Mouse (Mus musculus) heart, embryonic 15.5 days (tissue): Measurements from ENCODE around the gene Ppp1r26. TPM values are rescaled to one million over a fixed set of nuclear protein-coding genes. Genes with fewer than 3 reads are reported as not detected.
A peak's percentile ranks its signal among the peaks of the same experiment; 100 is the strongest.

Experiments used
- ATAC-seq: fragments of 200-750 bp; cut with Nextera tagmentation; replicated peaks from 2 replicates; pipeline ENCODE4 v1.8.0; 2017; ENCODE audit warnings: low read depth, moderate TSS enrichment; ENCODE audit not compliant: insufficient number of reproducible peaks, insufficient read depth, low FRiP score
- H3K27ac ChIP-seq: fragments of 300-500 bp; sonication (generic); 2 replicates; pipeline ENCODE4 v1.5.1; 2015; ENCODE audit warnings: mild to moderate bottlenecking, inconsistent platforms
- H3K27me3 ChIP-seq: fragments of 300-500 bp; sonication (generic); 2 replicates; pipeline ENCODE4 v1.6.1; 2015; ENCODE audit warnings: inconsistent platforms
- H3K36me3 ChIP-seq: fragments of 300-500 bp; sonication (generic); 2 replicates; pipeline ENCODE4 v1.6.1; 2015; ENCODE audit warnings: mild to moderate bottlenecking, inconsistent platforms
- H3K4me1 ChIP-seq: fragments of 300-500 bp; sonication (generic); replicated peaks from 2 replicates; pipeline ENCODE4 v1.6.1; 2015; ENCODE audit warnings: inconsistent platforms
- H3K4me2 ChIP-seq: fragments of 300-500 bp; sonication (generic); 2 replicates; pipeline ENCODE4 v1.6.1; 2015; ENCODE audit warnings: inconsistent platforms, mild to moderate bottlenecking, moderate library complexity
- H3K4me3 ChIP-seq: fragments of 300-500 bp; sonication (generic); 2 replicates; pipeline ENCODE4 v1.5.1; 2015; ENCODE audit warnings: mild to moderate bottlenecking, inconsistent platforms
- H3K9ac ChIP-seq: fragments of 300-500 bp; sonication (generic); 2 replicates; pipeline ENCODE4 v1.6.1; 2015; ENCODE audit warnings: mild to moderate bottlenecking, inconsistent platforms
- H3K9me3 ChIP-seq: fragments of 300-500 bp; sonication (generic); replicated peaks from 2 replicates; pipeline ENCODE4 v1.6.1; 2016; ENCODE audit warnings: inconsistent platforms
- WGBS: fragments of 180-500 bp; shearing (Covaris S2); methylation state at CpG from one replicate; pipeline ENCODE4 v1.1.7; 2015; ENCODE audit warnings: mixed read lengths; 5-methylcytosine and 5-hydroxymethylcytosine counted together
- polyA plus RNA-seq: library from polyadenylated mRNA; unstranded; fragments of >200 nt; fragmentation: Nextera tagmentation; extraction: Ambion mirVana; gene quantifications from 2 replicates; pipeline ENCODE4 v1.2.1, GENCODE M21; 2015

Gene Ppp1r26
- 3.1 TPM in 2 replicates for polyA plus RNA-seq

- peak within 1 kb of the TSS; percentile 68 for H3K27ac ChIP-seq
- under 1% methylated on average over 90 of the region's 118 CpGs for WGBS
Observed at GRCm38 (mm10) chr2:28446515-28447314, at the start of gene Ppp1r26. Gene Ppp1r26 (plus strand): TSS chr2:28446800.

GRCm38 (mm10) chr2:28396928-28397327, 49.7 kb upstream of the Ppp1r26 start:
- 53% methylated on average over 2 of the region's 2 CpGs for WGBS
- no peak overlapping the region for H3K27ac ChIP-seq
- no peak for ATAC-seq
- H3K36me3 ChIP-seq, result no peaks in the 10 kb centered on the region
- no peak overlapping the region for H3K4me3 ChIP-seq
- no peak overlapping the region for H3K9ac ChIP-seq
- no peak overlapping the region for H3K4me2 ChIP-seq
- H3K9me3 ChIP-seq, result no peaks in the 10 kb centered on the region
- peaks cover 2% of the 10 kb centered on the region; the same call in 1 of the 2 replicates for H3K27me3 ChIP-seq
- H3K4me1 ChIP-seq, result no peaks in the 10 kb centered on the region

More at GRCm38 (mm10) chr2:28446515-28447314, at the start of gene Ppp1r26:
- peak; percentile 56 for ATAC-seq
- peak within 1 kb of the TSS; percentile 80 for H3K9ac ChIP-seq
- H3K4me2 ChIP-seq, result peak within 1 kb of the TSS; percentile 98
- H3K4me1 ChIP-seq, result peaks cover 13% of the 10 kb centered on the region
- peaks cover 12% of the 10 kb centered on the region for H3K27me3 ChIP-seq
- peak within 1 kb of the TSS; percentile 80 for H3K4me3 ChIP-seq
- peaks cover 1% of the 10 kb centered on the region; the same call in 1 of the 2 replicates for H3K36me3 ChIP-seq
- H3K9me3 ChIP-seq, result no peaks in the 10 kb centered on the region

DNA sequence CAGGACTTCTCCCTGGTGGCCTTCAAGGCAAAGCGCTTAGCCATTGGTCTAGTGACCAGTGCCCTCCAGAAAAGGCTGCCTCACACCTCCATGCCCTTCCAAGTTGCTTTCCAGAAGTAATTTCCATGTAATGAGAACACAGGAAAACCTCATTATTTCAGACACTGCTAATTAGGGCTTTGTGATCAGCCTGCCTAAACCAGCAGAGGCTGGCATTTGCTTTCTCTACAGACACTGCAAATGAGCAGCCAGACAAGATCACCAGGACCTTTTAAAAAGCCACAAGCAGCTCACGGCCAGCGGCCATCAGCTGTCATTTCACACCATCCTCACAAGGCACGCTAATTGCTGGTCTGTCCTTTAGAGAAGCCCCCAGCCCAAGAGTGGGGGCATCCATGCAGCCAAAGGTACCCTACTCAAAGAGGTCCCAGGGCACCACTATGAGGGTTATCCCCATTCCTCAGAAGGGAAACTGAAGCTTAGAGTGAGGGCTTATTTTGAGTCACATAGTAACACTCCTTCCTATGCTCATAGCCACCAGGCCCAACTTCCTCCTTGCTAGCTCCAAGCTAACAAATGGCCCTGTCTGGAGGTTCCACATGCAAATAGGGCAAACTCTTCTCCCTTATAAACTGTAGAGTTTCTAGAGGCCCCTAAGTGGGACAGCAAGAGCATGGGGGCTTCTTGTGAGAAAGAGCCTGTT, 49.0 kb upstream of the Ppp1r26 start:
- Histone ChIP-seq H3K9me3 (no peaks in the 10 kb centered on the region), H3K27ac (no peak overlapping the region), H3K4me1 (no peaks in the 10 kb centered on the region), H3K4me3 (no peak overlapping the region), H3K36me3 (no peaks in the 10 kb centered on the region), H3K9ac (no peak overlapping the region), H3K4me2 (no peak overlapping the region), H3K27me3 (peaks cover 2% of the 10 kb centered on the region; the same call in 1 of the 2 replicates)
- 69% methylated on average over 4 of the region's 4 CpGs for WGBS
- no peak for ATAC-seq

GRCm38 (mm10) chr2:28401647-28402046, 45.0 kb upstream of the Ppp1r26 start:
- H3K27ac ChIP-seq, result no peak overlapping the region
- H3K4me2 ChIP-seq, result no peak overlapping the region
- H3K27me3 ChIP-seq, result 0 out of 2 replicates have a peak, but pooled peaks cover 2% of the 10 kb centered on the region
- 57% methylated on average over 11 of the region's 11 CpGs for WGBS
- H3K9me3 ChIP-seq, result no peaks in the 10 kb centered on the region
- ATAC-seq, result no peak
- H3K4me1 ChIP-seq, result no peaks in the 10 kb centered on the region
- H3K36me3 ChIP-seq, result no peaks in the 10 kb centered on the region
- H3K9ac ChIP-seq, result no peak overlapping the region
- H3K4me3 ChIP-seq, result no peak overlapping the region

DNA sequence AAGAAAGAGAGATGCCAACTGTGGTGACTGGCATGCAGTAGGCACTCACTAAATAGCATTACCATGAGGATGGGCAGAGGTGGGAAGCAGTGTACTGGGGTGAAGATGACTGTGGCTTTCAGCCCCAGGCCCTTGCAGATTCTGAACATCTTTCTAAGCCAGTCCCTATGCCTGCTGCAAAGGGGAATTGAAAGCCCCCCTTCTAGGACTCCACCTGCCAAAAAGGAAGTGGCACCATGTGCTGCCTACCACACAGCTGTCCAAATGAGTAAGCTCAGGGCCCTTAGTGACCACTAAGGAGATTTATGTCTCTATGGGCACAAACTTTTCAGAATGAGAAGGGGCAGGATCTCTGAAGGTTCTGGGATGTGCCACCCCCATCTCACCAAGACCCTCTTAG, 44.5 kb upstream of the Ppp1r26 start:
- H3K4me3 ChIP-seq, result no peak overlapping the region
- H3K36me3 ChIP-seq, result no peaks in the 10 kb centered on the region
- H3K4me2 ChIP-seq, result no peak overlapping the region
- no peaks in the 10 kb centered on the region for H3K4me1 ChIP-seq
- H3K9ac ChIP-seq, result no peak overlapping the region
- H3K27me3 ChIP-seq, result 0 out of 2 replicates have a peak, but pooled peaks cover 2% of the 10 kb centered on the region
- ATAC-seq, result no peak
- no peak overlapping the region for H3K27ac ChIP-seq
- H3K9me3 ChIP-seq, result no peaks in the 10 kb centered on the region

GRCm38 (mm10) chr2:28407796-28408195, 38.8 kb upstream of the Ppp1r26 start:
- Histone ChIP-seq H3K27ac (no peak overlapping the region), H3K9ac (no peak overlapping the region), H3K9me3 (no peaks in the 10 kb centered on the region), H3K27me3 (0 out of 2 replicates have a peak, but pooled peaks cover 6% of the 10 kb centered on the region), H3K4me3 (no peak overlapping the region), H3K4me1 (peaks cover 16% of the 10 kb centered on the region), H3K36me3 (no peaks in the 10 kb centered on the region), H3K4me2 (no peak overlapping the region)
- WGBS, result 30% methylated on average over 7 of the region's 7 CpGs
- no peak for ATAC-seq

GRCm38 (mm10) chr2:28409144-28409543, 37.5 kb upstream of the Ppp1r26 start:
- Histone ChIP-seq H3K27ac (no peak overlapping the region), H3K9me3 (no peaks in the 10 kb centered on the region), H3K27me3 (0 out of 2 replicates have a peak, but pooled peaks cover 9% of the 10 kb centered on the region), H3K4me2 (no peak overlapping the region), H3K36me3 (no peaks in the 10 kb centered on the region), H3K4me3 (no peak overlapping the region), H3K9ac (no peak overlapping the region), H3K4me1 (peaks cover 16% of the 10 kb centered on the region)
- no peak for ATAC-seq
- WGBS, result 62% methylated on average over 4 of the region's 4 CpGs

GRCm38 (mm10) chr2:28409566-28409965, 37.0 kb upstream of the Ppp1r26 start:
- 69% methylated on average over 3 of the region's 3 CpGs for WGBS
- Histone ChIP-seq H3K4me1 (peaks cover 20% of the 10 kb centered on the region), H3K27ac (no peak overlapping the region), H3K36me3 (no peaks in the 10 kb centered on the region), H3K9ac (no peak overlapping the region), H3K4me3 (no peak overlapping the region), H3K27me3 (0 out of 2 replicates have a peak, but pooled peaks cover 9% of the 10 kb centered on the region), H3K4me2 (no peak overlapping the region), H3K9me3 (no peaks in the 10 kb centered on the region)
- no peak for ATAC-seq

DNA sequence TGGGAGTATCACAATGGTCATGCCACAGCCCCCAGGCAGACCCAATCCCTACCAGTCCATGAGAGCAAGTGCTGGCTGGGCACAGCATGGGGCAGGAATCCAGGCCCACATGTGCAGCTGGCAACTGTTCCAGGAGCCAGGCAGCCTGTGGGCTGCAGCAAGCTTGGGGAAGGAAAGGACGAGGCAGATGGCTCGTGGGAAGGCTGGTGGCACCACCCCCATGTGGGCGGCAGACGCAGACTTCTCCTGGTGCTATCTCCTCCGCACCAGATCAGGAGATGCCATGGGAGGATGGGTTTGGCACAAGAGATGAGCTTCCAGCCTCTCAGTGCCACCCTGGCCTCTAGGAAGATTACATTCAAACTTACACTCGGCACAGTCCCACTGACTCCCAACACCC, 33.7 kb upstream of the Ppp1r26 start:
- ATAC-seq, result no peak
- H3K36me3 ChIP-seq, result no peaks in the 10 kb centered on the region
- no peak overlapping the region for H3K9ac ChIP-seq
- no peak overlapping the region for H3K4me2 ChIP-seq
- H3K27me3 ChIP-seq, result 0 out of 2 replicates have a peak, but pooled peaks cover 13% of the 10 kb centered on the region
- H3K9me3 ChIP-seq, result no peaks in the 10 kb centered on the region
- no peak overlapping the region for H3K27ac ChIP-seq
- no peak overlapping the region for H3K4me3 ChIP-seq
- WGBS, result 71% methylated on average over 6 of the region's 6 CpGs
- H3K4me1 ChIP-seq, result peaks cover 37% of the 10 kb centered on the region

DNA sequence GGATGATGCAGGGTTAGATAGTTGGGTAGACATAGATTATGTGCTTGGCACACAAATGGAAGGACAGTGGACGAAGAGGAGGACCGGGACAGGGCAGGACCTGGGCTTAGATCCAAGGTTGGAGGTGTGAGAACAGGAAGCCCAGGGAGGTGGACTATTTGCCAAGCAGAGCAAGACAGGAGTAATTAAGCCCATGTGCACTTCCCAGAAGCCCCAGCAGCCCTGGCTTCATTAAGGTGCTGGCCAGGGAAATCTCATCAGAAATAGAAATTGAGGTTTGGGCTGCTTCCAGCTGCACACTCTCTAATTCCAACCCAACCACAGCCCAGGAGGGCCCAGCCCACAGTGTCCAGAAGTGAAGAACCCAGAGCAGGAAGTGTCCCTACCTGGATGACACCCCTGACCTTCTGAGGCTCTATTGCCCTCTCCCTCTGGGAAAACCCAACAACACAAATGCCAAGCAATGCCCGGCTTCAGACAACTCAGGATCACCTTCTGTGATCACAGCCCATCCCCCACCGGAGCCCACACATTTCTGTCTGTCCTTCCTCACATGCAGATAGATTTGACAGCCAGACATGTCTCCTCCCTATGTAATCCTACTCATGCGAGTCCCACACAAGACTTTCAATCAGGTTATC, 32.4 kb upstream of the Ppp1r26 start:
- H3K4me1 ChIP-seq, result peaks cover 31% of the 10 kb centered on the region
- no peaks in the 10 kb centered on the region for H3K9me3 ChIP-seq
- H3K36me3 ChIP-seq, result no peaks in the 10 kb centered on the region
- no peak overlapping the region for H3K4me2 ChIP-seq
- H3K27me3 ChIP-seq, result peaks cover 19% of the 10 kb centered on the region
- 83% methylated on average over 5 of the region's 5 CpGs for WGBS
- ATAC-seq, result no peak
- no peak overlapping the region for H3K9ac ChIP-seq
- no peak overlapping the region for H3K27ac ChIP-seq
- no peak overlapping the region for H3K4me3 ChIP-seq

- H3K27ac ChIP-seq, result 0 out of 2 replicates have a peak overlapping the region, but pooled peaks have one; percentile 28
Observed at GRCm38 (mm10) chr2:28414757-28415137, 31.9 kb upstream of the Ppp1r26 start.

More at GRCm38 (mm10) chr2:28414757-28415137, 31.9 kb upstream of the Ppp1r26 start:
- ATAC-seq, result no peak
- Histone ChIP-seq H3K9ac (no peak overlapping the region), H3K36me3 (no peaks in the 10 kb centered on the region), H3K4me3 (no peak overlapping the region), H3K9me3 (no peaks in the 10 kb centered on the region), H3K27me3 (peaks cover 19% of the 10 kb centered on the region), H3K4me2 (peak overlapping the region; percentile 19; the same call in 1 of the 2 replicates), H3K4me1 (peaks cover 26% of the 10 kb centered on the region)
- 87% methylated on average over 5 of the region's 5 CpGs for whole genome bisulfite sequencing
